Mouse (Mus musculus) midbrain, embryonic 11.5 days (tissue): ENCODE results near the gene Copg1. TPM values are rescaled to one million over a fixed set of nuclear protein-coding genes. Genes with fewer than 3 reads are reported as not detected.

Source experiments
- polyA plus RNA-seq: library from polyadenylated mRNA; unstranded; fragments of >200 nt; fragmentation: Nextera tagmentation; extraction: Ambion mirVana; gene quantifications from 2 replicates; pipeline ENCODE4 v1.2.1, GENCODE M21; 2014

The Copg1 gene
- polyA plus RNA-seq, 1 experiment from 2014 or later, result 132 TPM

Other genes with a start within 250 kb of the Copg1 start
- gene Aplf, start 215.6 kb upstream of the Copg1 start, polyA plus RNA-seq, result 14.8 and 15.9 TPM in 2 replicates
- 6.1 and 6.4 TPM in 2 replicates for gene Efcc1, start 156.9 kb upstream of the Copg1 start, polyA plus RNA-seq
- 1.8 and 2.5 TPM in 2 replicates for gene Gp9, start 109.7 kb upstream of the Copg1 start, polyA plus RNA-seq
- gene Rab43, start 75.7 kb upstream of the Copg1 start, polyA plus RNA-seq, result 7.7 and 8.0 TPM in 2 replicates
- 1.9 and 4.0 TPM in 2 replicates for gene Gm45140, start 52.0 kb upstream of the Copg1 start, polyA plus RNA-seq
- gene Isy1, start 49.0 kb upstream of the Copg1 start, polyA plus RNA-seq, result 66.4 and 71.5 TPM in 2 replicates
- 1,266 and 1,289 TPM in 2 replicates for gene Cnbp, start 36.7 kb upstream of the Copg1 start, polyA plus RNA-seq
- gene Hmces, start 26.1 kb downstream of the Copg1 start, polyA plus RNA-seq, result 42.8 and 47.6 TPM in 2 replicates
- gene H1fx, start 93.8 kb downstream of the Copg1 start, polyA plus RNA-seq, result 74.7 and 106 TPM in 2 replicates
- 251 and 267 TPM in 2 replicates for gene Rab7, start 157.5 kb downstream of the Copg1 start, polyA plus RNA-seq
- gene Rpn1, start 196.7 kb downstream of the Copg1 start, polyA plus RNA-seq, result 267 and 272 TPM in 2 replicates